Mouse (Mus musculus) heart, embryonic 16.5 days (tissue): ENCODE data around the gene Iqgap1. TPM values are rescaled to one million over a fixed set of nuclear protein-coding genes. Genes with fewer than 3 reads are reported as not detected.
A peak's percentile ranks its signal among the peaks of the same experiment; 100 is the strongest.

Experiments used
- ATAC-seq: fragments of 200-750 bp; cut with Nextera tagmentation; replicated peaks from 2 replicates; pipeline ENCODE4 v1.8.0; 2017; ENCODE audit warnings: moderate number of reproducible peaks; ENCODE audit not compliant: insufficient read depth, low FRiP score; ENCODE audit errors: extremely low read depth
- H3K27ac ChIP-seq: fragments of 300-500 bp; sonication (generic); 2 replicates; pipeline ENCODE4 v1.5.1; 2014; ENCODE audit warnings: mild to moderate bottlenecking, low read length, control low read depth, moderate library complexity
- H3K27me3 ChIP-seq: fragments of 300-500 bp; sonication (generic); 2 replicates; pipeline ENCODE4 v1.6.1; 2014; ENCODE audit warnings: low read length, mixed read lengths; ENCODE audit not compliant: control insufficient read depth, insufficient read depth
- H3K36me3 ChIP-seq: fragments of 300-500 bp; sonication (generic); 2 replicates; pipeline ENCODE4 v1.6.1; 2014; ENCODE audit not compliant: control insufficient read depth, insufficient read depth
- H3K4me1 ChIP-seq: fragments of 300-500 bp; sonication (generic); 2 replicates; pipeline ENCODE4 v1.6.1; 2014; ENCODE audit warnings: low read length, mixed read lengths; ENCODE audit not compliant: control insufficient read depth, insufficient read depth
- H3K4me2 ChIP-seq: fragments of 300-500 bp; sonication (generic); 2 replicates; pipeline ENCODE4 v1.6.1; 2014; ENCODE audit warnings: low read depth, mild to moderate bottlenecking, control low read depth, low read length
- H3K4me3 ChIP-seq: fragments of 300-500 bp; sonication (generic); 2 replicates; pipeline ENCODE4 v1.5.1; 2014; ENCODE audit warnings: mild to moderate bottlenecking, control low read depth, low read length
- H3K9ac ChIP-seq: fragments of 300-500 bp; sonication (generic); 2 replicates; pipeline ENCODE4 v1.6.1; 2014; ENCODE audit warnings: low read length, control low read depth
- H3K9me3 ChIP-seq: fragments of 300-500 bp; sonication (generic); replicated peaks from 2 replicates; pipeline ENCODE4 v1.6.1; 2016; ENCODE audit warnings: low read length; ENCODE audit not compliant: control insufficient read depth
- WGBS: fragments of 180-500 bp; shearing (Covaris S2); extraction: QIAGEN DNeasy Blood & Tissue Kit; methylation state at CpG from one replicate; pipeline ENCODE4 v1.1.7; 2014; 5-methylcytosine and 5-hydroxymethylcytosine counted together
- polyA plus RNA-seq: library from polyadenylated mRNA; unstranded; fragments of >200 nt; fragmentation: Nextera tagmentation; extraction: Ambion mirVana; gene quantifications from 2 replicates; pipeline ENCODE4 v1.2.1, GENCODE M21; 2015

Iqgap1 gene
- polyA plus RNA-seq, 1 experiment from 2014 or later, result 49.0 TPM

DNA sequence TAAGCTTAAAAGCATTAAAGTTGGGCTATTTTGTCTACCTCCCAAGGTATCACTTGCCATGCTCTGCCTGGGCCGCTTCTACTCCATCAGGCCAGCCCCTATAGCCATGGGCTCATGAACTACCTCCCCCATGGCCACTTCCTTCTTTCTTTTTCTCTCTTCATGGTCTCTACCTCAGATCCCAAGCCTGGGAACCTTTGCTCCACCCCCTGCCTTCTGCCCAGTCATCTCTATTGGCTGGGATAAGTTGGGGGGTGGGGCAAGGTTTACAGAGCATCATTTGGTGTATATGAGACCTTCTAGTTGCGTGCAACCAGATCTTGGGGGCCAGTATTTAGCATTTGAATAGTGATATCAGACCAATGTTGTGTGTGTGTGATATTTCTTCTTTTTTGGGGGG, 36.7 kb upstream of the Iqgap1 start:
- Histone ChIP-seq H3K9ac (no peak overlapping the region), H3K4me3 (no peak overlapping the region), H3K4me2 (no peak overlapping the region; the same call in 1 of the 2 replicates), H3K4me1 (peaks cover 44% of the 10 kb centered on the region), H3K36me3 (peaks cover 14% of the 10 kb centered on the region), H3K27me3 (no peaks in the 10 kb centered on the region), H3K9me3 (no peaks in the 10 kb centered on the region), H3K27ac (no peak overlapping the region)
- no peak for ATAC-seq
- 93% methylated on average over 2 of the region's 2 CpGs for WGBS

- under 1% methylated on average over 40 of the region's 40 CpGs for WGBS
- H3K4me1 ChIP-seq, result peaks cover 38% of the 10 kb centered on the region
- peaks cover 8% of the 10 kb centered on the region; the same call in 1 of the 2 replicates for H3K36me3 ChIP-seq
- H3K9me3 ChIP-seq, result no peaks in the 10 kb centered on the region
- ATAC-seq, result peak; percentile 97
- H3K27ac ChIP-seq, result peak within 1 kb of the TSS; percentile 94
- H3K4me3 ChIP-seq, result peak within 1 kb of the TSS; percentile 85
- peak within 1 kb of the TSS; percentile 93 for H3K4me2 ChIP-seq
- peak within 1 kb of the TSS; percentile 90 for H3K9ac ChIP-seq
- no peaks in the 10 kb centered on the region for H3K27me3 ChIP-seq
Observed at GRCm38 (mm10) chr7:80860729-80861274, 35.0 kb upstream of the Iqgap1 start, which contains the start of gene Zscan2. Zscan2 (plus strand) TSS chr7:80860920.

GRCm38 (mm10) chr7:80860227-80860626, 34.5 kb upstream of the Iqgap1 start:
- Histone ChIP-seq H3K9ac (peak overlapping the region; percentile 75), H3K4me2 (peak overlapping the region; percentile 93), H3K9me3 (no peaks in the 10 kb centered on the region), H3K27ac (peak overlapping the region; percentile 24; the same call in 1 of the 2 replicates), H3K4me3 (peak overlapping the region; percentile 85), H3K27me3 (no peaks in the 10 kb centered on the region), H3K4me1 (peaks cover 35% of the 10 kb centered on the region), H3K36me3 (0 out of 2 replicates have a peak, but pooled peaks cover 3% of the 10 kb centered on the region)
- under 1% methylated on average over 13 of the region's 13 CpGs for WGBS
- ATAC-seq, result peak; percentile 45; the same call in 1 of the 2 replicates

DNA sequence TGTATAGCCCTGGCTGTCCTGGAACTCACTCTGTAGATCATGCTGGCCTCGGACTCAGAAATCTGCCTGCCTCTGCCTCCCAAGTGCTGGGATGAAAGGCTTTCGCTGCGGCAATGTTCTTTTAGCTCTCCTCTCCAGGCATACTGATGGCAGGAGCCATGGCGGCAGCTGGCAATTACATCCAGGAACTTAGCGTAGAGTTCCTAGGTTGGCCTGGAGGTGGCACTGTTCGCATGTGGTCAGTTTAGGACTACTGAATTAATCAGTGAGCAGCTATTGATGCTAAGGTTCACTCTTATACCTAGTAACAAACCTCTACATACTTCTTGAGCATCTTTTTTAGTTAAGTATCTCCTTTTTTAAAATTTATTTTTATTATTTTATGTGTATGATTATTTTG, 31.4 kb upstream of the Iqgap1 start:
- peaks cover 11% of the 10 kb centered on the region for H3K4me1 ChIP-seq
- no peak overlapping the region for H3K9ac ChIP-seq
- 19% methylated on average over 6 of the region's 6 CpGs for WGBS
- no peak overlapping the region for H3K27ac ChIP-seq
- H3K9me3 ChIP-seq, result no peaks in the 10 kb centered on the region
- no peak overlapping the region for H3K4me2 ChIP-seq
- H3K36me3 ChIP-seq, result no peaks in the 10 kb centered on the region
- H3K27me3 ChIP-seq, result no peaks in the 10 kb centered on the region
- no peak overlapping the region for H3K4me3 ChIP-seq
- ATAC-seq, result no peak

DNA sequence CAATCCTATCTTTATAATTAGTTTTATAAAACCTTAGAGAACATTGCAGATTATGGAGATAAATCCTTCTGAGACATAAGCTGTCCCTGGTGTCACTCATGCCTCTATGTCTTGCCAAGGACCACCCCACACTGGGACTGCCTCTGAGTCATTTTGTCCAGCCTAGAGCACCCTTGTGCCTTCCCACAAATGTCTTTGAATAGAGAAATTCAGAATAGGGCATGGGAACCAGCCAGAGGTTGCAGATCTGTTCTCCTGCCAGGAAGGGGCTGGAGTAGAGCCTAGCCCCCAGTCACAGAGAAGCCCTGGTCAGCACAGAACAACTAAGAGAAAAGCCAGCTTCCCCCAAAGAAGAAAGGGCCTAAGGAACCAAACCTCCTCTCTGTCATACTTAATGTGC, 29.5 kb upstream of the Iqgap1 start:
- no peak overlapping the region for H3K9ac ChIP-seq
- H3K27me3 ChIP-seq, result no peaks in the 10 kb centered on the region

DNA sequence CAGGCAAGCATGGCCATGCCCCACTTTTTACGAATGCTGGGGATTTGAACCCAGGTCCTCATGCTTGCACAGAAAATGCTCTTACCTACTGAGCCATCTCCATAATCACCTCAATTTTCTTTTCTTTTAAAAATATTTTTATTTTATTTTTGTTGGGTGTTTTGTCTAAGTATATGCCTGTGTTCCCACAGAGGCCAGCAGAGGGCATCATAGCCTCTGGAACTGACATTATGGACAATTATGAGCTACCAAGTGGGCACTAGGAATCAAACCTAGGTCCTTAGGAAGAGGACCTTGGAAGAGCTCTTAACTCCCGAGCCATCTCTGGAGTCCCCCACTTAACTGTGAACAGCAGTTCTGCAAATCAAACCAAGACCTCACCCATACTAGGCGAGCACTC, 27.4 kb upstream of the Iqgap1 start:
- no peak for ATAC-seq
- Histone ChIP-seq H3K9me3 (no peaks in the 10 kb centered on the region), H3K9ac (no peak overlapping the region), H3K27me3 (no peaks in the 10 kb centered on the region), H3K27ac (no peak overlapping the region), H3K4me1 (peaks cover 5% of the 10 kb centered on the region), H3K36me3 (no peaks in the 10 kb centered on the region), H3K4me3 (no peak overlapping the region), H3K4me2 (no peak overlapping the region)
- 94% methylated on average over 3 of the region's 3 CpGs for WGBS

More for the DNA sequence above, 29.5 kb upstream of the Iqgap1 start:
- Histone ChIP-seq H3K4me2 (no peak overlapping the region), H3K27ac (no peak overlapping the region), H3K4me1 (0 out of 2 replicates have a peak, but pooled peaks cover 4% of the 10 kb centered on the region), H3K9me3 (no peaks in the 10 kb centered on the region), H3K36me3 (no peaks in the 10 kb centered on the region), H3K4me3 (no peak overlapping the region)
- no peak for ATAC-seq

DNA sequence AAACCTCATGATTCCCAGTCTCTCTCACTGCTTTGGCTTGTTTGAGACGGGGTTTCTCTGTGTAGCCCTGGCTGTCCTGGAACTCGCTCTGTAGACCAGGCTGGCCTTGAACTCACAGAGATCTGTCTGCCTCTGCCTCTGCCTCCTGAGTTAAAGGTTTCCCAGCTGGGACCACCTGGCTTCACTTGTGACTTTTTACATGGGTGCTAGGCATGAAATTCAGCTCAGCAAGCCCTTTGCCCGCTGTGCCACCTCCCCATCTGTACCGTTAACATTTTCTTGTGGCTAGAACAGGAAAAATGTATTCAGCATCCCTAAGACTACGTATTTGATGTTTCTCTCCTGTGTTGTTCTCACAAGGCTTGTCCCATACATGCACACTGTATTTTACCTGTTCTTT, 24.7 kb upstream of the Iqgap1 start:
- WGBS, result 80% methylated on average over 5 of the region's 5 CpGs
- Histone ChIP-seq H3K4me3 (no peak overlapping the region), H3K9me3 (no peaks in the 10 kb centered on the region), H3K4me1 (peaks cover 5% of the 10 kb centered on the region), H3K27me3 (no peaks in the 10 kb centered on the region), H3K9ac (no peak overlapping the region), H3K27ac (no peak overlapping the region), H3K36me3 (no peaks in the 10 kb centered on the region), H3K4me2 (no peak overlapping the region)
- no peak for ATAC-seq

- no peaks in the 10 kb centered on the region for H3K36me3 ChIP-seq
- H3K9me3 ChIP-seq, result no peaks in the 10 kb centered on the region
- 14% methylated on average over 4 of the region's 4 CpGs for WGBS
- H3K27me3 ChIP-seq, result no peaks in the 10 kb centered on the region
- H3K27ac ChIP-seq, result peak overlapping the region; percentile 80
- peaks cover 5% of the 10 kb centered on the region for H3K4me1 ChIP-seq
- peak overlapping the region; percentile 53; the same call in 1 of the 2 replicates for H3K9ac ChIP-seq
- H3K4me2 ChIP-seq, result peak overlapping the region; percentile 49
- peak; percentile 83 for ATAC-seq
- H3K4me3 ChIP-seq, result 0 out of 2 replicates have a peak overlapping the region, but pooled peaks have one; percentile 13
Observed at GRCm38 (mm10) chr7:80849710-80850109, 23.9 kb upstream of the Iqgap1 start.

- H3K36me3 ChIP-seq, result no peaks in the 10 kb centered on the region
- peak; percentile 79 for ATAC-seq
- 23% methylated on average over 2 of the region's 2 CpGs for WGBS
- 0 out of 2 replicates have a peak overlapping the region, but pooled peaks have one; percentile 13 for H3K4me3 ChIP-seq
- H3K9me3 ChIP-seq, result no peaks in the 10 kb centered on the region
- H3K4me2 ChIP-seq, result peak overlapping the region; percentile 49
- H3K9ac ChIP-seq, result peak overlapping the region; percentile 53; the same call in 1 of the 2 replicates
- no peaks in the 10 kb centered on the region for H3K27me3 ChIP-seq
- peaks cover 5% of the 10 kb centered on the region for H3K4me1 ChIP-seq
- peak overlapping the region; percentile 80 for H3K27ac ChIP-seq
Observed at GRCm38 (mm10) chr7:80849267-80849666, 23.5 kb upstream of the Iqgap1 start.
